Mouse (Mus musculus): ENCODE results near the gene Mark2. TPM values are rescaled to one million over a fixed set of nuclear protein-coding genes. Genes with fewer than 3 reads are reported as not detected.

Gene Mark2
- polyA plus RNA-seq (2012; rRNA removed) = 14.6 and 19.0 TPM in 2 replicates

GRCm38 (mm10) chr19:7341512-7342397, at the start of gene Mark2:
Gene Mark2 (minus strand): TSS chr19:7341860.

DNA sequence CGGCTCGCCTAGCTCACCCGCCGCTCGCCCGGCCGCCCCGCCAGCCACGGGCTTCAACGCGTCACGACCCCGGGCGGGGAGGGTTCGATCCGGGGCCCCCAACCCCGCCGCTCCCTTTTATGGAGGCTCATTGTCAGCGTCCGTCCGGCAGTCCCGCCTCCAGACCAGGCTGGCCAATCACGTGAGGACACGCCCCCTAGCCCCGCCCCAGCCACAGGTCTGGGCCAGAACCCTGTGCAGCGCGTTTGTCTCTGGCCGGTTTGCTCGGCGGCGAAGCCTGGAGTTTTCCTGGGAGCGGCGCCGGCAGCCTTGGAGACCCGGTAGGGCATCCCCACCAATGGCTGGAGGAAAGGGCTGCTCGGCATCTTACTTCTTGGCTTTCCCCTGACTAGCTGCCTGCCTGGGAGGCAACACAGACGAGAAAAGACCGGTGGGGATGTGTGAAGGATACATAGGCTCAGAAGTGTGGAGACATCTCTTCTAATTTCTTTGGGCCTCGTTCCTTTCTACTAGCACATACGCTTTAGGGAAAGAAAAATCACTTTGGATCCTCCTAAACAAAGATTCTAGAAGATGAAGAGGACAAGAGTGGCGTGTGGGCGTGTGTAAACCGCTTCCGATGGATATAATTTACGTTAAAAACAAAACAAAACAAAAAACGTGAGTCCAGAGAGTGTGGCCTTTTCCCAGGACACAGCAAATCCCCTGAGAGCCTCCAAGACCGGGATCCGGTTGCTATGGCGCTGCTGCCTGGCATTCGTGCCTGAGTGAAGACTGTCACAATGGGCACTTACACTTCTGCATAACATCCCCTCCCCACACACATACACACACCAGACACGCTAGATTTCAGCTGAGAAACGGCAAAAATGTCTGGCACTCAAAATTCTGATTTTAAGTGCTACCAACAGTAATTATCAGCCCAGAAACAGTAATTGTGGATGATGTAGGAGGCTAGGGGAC, 41.5 kb upstream of the Mark2 start, which contains the start of gene Spindoc:
Gene Spindoc, minus strand, starts transcription at position 92 of the 963 bp plus-strand sequence.

GRCm38 (mm10) chr19:7267091-7267741, 74.4 kb downstream of the Mark2 start, which contains the start of gene Rcor2:
Gene Rcor2 (plus strand): TSS chr19:7267325.

DNA sequence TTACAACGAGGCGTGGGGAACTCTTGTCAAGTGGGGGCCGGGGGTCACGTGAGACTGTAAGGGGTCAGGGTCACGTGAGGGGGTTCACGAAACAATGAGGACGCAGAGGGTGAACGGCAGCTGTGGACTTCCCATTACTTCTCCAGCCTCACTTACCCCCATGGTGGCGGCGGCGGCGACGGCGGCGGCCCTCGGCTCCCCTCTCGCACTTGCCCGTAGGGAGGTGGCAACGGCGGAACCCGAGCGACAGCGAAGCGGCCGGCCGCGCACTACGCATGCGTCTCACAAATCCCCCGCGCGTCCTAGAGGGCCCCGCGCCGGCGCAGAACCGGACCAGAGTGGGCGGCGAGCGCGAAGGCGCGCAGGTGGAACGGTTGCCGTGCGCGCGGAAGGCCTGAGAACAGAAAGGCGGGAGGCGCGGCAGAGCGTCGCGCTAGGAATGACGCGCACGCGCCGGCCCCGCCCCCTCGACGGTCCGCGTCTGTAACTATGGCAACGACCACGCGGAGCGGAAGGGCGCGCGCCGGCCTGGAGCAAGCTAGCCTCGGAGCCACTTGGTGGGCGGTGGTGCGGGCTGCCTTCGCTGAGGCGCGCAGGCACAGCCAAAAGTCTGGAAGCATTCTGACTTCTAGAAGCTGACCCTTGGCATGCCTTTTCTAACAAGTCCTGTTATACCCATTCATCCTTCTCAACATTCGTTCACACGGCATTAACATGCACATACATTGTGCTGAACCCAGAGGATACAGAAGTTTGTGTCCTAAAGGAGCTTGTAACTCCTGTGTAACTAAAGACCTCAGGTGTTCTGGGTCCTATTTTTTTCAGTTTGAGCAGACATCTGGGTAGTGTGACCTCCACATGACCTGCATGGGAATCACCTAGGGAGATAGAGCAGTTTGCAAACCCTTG, 100.6 kb downstream of the Mark2 start, which contains the start of gene Naa40:
Gene Naa40, minus strand, starts transcription at position 402 of the 909 bp plus-strand sequence.

Other genes with a start within 250 kb of the Mark2 start
- gene Flrt1, start 236.1 kb downstream of the Mark2 start, polyA plus RNA-seq (2012; rRNA removed) = 0.01 and 0.03 TPM in 2 replicates
- gene Otub1, start 135.5 kb downstream of the Mark2 start, polyA plus RNA-seq (2012; rRNA removed) = 29.6 and 35.9 TPM in 2 replicates
- gene Cox8a, start 124.2 kb downstream of the Mark2 start, polyA plus RNA-seq (2012; rRNA removed) = 256 and 259 TPM in 2 replicates
- gene Naa40, start 100.7 kb downstream of the Mark2 start, polyA plus RNA-seq (2012; rRNA removed) = 14.9 and 18.8 TPM in 2 replicates
- 1.8 and 2.3 TPM in 2 replicates for gene Rcor2, start 74.5 kb downstream of the Mark2 start, polyA plus RNA-seq (2012; rRNA removed)
- 2.9 and 3.1 TPM in 2 replicates for gene Spindoc, start 41.1 kb upstream of the Mark2 start, polyA plus RNA-seq (2012; rRNA removed)
- gene 2700081O15Rik, start 75.8 kb upstream of the Mark2 start, polyA plus RNA-seq (2012; rRNA removed) = 5.8 and 6.2 TPM in 2 replicates
- gene Rtn3, start 141.4 kb upstream of the Mark2 start, polyA plus RNA-seq (2012; rRNA removed) = 42.7 and 51.6 TPM in 2 replicates
- gene Atl3, start 152.2 kb upstream of the Mark2 start, polyA plus RNA-seq (2012; rRNA removed) = 8.0 and 8.8 TPM in 2 replicates
- 23.0 and 23.5 TPM in 2 replicates for gene Pla2g16, start 215.6 kb upstream of the Mark2 start, polyA plus RNA-seq (2012; rRNA removed)

Data from liver, embryonic 14 days (tissue).